Mouse (Mus musculus) midbrain, embryonic 16.5 days (tissue): ENCODE results near the gene Pou4f2. TPM values are rescaled to one million over a fixed set of nuclear protein-coding genes. Genes with fewer than 3 reads are reported as not detected.
A peak's percentile ranks its signal among the peaks of the same experiment; 100 is the strongest.

Experiments used
- ATAC-seq: fragments of 200-750 bp; cut with Nextera tagmentation; 2 replicates; pipeline ENCODE4 v1.8.0; 2017; ENCODE audit warnings: moderate TSS enrichment
- H3K27ac ChIP-seq: fragments of 300-500 bp; sonication (generic); 2 replicates; pipeline ENCODE4 v1.5.1; 2014; ENCODE audit warnings: mild to moderate bottlenecking, low read length, mixed read lengths
- H3K27me3 ChIP-seq: fragments of 300-500 bp; sonication (generic); 2 replicates; pipeline ENCODE4 v1.6.1; 2014; ENCODE audit warnings: low read depth, low read length, mixed read lengths; ENCODE audit not compliant: control insufficient read depth, insufficient read depth
- H3K36me3 ChIP-seq: fragments of 300-500 bp; sonication (generic); 2 replicates; pipeline ENCODE4 v1.6.1; 2014; ENCODE audit warnings: mild to moderate bottlenecking, low read length, moderate library complexity, mixed read lengths; ENCODE audit not compliant: control insufficient read depth, insufficient read depth
- H3K4me1 ChIP-seq: fragments of 300-500 bp; sonication (generic); 2 replicates; pipeline ENCODE4 v1.6.1; 2014; ENCODE audit warnings: mild to moderate bottlenecking, low read length, mixed read lengths; ENCODE audit not compliant: control insufficient read depth, insufficient read depth
- H3K4me2 ChIP-seq: fragments of 300-500 bp; sonication (generic); 2 replicates; pipeline ENCODE4 v1.6.1; 2014; ENCODE audit warnings: mild to moderate bottlenecking, low read length, mixed read lengths
- H3K4me3 ChIP-seq: fragments of 300-500 bp; sonication (generic); 2 replicates; pipeline ENCODE4 v1.5.1; 2014; ENCODE audit warnings: low read depth, mild to moderate bottlenecking, low read length, moderate library complexity, mixed read lengths
- H3K9ac ChIP-seq: fragments of 300-500 bp; sonication (generic); 2 replicates; pipeline ENCODE4 v1.6.1; 2014; ENCODE audit warnings: low read depth, low read length, mixed read lengths
- H3K9me3 ChIP-seq: fragments of 300-500 bp; sonication (generic); replicated peaks from 2 replicates; pipeline ENCODE4 v1.6.1; 2014; ENCODE audit warnings: mild to moderate bottlenecking, low read length, mixed read lengths; ENCODE audit not compliant: control insufficient read depth, poor library complexity, severe bottlenecking
- WGBS: fragments of 180-500 bp; shearing (Covaris S2); extraction: QIAGEN DNeasy Blood & Tissue Kit; methylation state at CpG from one replicate; pipeline ENCODE4 v1.1.7; 2014; 5-methylcytosine and 5-hydroxymethylcytosine counted together
- polyA plus RNA-seq: library from polyadenylated mRNA; unstranded; fragments of >200 nt; fragmentation: Nextera tagmentation; extraction: Ambion mirVana; gene quantifications from 2 replicates; pipeline ENCODE4 v1.2.1, GENCODE M21; 2015

Gene Pou4f2
- 15.3 and 24.7 TPM in 2 replicates for polyA plus RNA-seq

- Histone ChIP-seq H3K4me3 (peak within 1 kb of the TSS; percentile 52), H3K27ac (peak within 1 kb of the TSS; percentile 81), H3K36me3 (no peaks in the 10 kb centered on the region), H3K4me2 (peak within 1 kb of the TSS; percentile 92), H3K9me3 (no peaks in the 10 kb centered on the region), H3K27me3 (peaks cover 31% of the 10 kb centered on the region), H3K9ac (peak within 1 kb of the TSS; percentile 71), H3K4me1 (peaks cover 19% of the 10 kb centered on the region)
- 0% methylated on average over 51 of the region's 54 CpGs for WGBS
- ATAC-seq: peak; percentile 54
These were observed at the start of gene Pou4f2 for GRCm38 (mm10) chr8:78436071-78436651. Gene Pou4f2, minus strand, starts transcription at chr8:78436645.

- ATAC-seq: no peak
- no peak overlapping the region for H3K4me2 ChIP-seq
- H3K9me3 ChIP-seq: no peaks in the 10 kb centered on the region
- H3K27ac ChIP-seq: no peak overlapping the region
- H3K4me1 ChIP-seq: no peaks in the 10 kb centered on the region
- 57% methylated on average over 6 of the region's 6 CpGs for WGBS
- H3K36me3 ChIP-seq: no peaks in the 10 kb centered on the region
- H3K4me3 ChIP-seq: no peak overlapping the region
- H3K27me3 ChIP-seq: no peaks in the 10 kb centered on the region
- no peak overlapping the region for H3K9ac ChIP-seq
These were observed 40.8 kb upstream of the Pou4f2 start for GRCm38 (mm10) chr8:78477051-78477829.

- WGBS: 80% methylated on average over 2 of the region's 2 CpGs
- Histone ChIP-seq H3K4me3 (no peak overlapping the region), H3K4me2 (no peak overlapping the region), H3K9me3 (no peaks in the 10 kb centered on the region), H3K27me3 (no peaks in the 10 kb centered on the region), H3K9ac (no peak overlapping the region), H3K4me1 (no peaks in the 10 kb centered on the region), H3K36me3 (no peaks in the 10 kb centered on the region), H3K27ac (no peak overlapping the region)
- ATAC-seq: no peak
These were observed 31.4 kb upstream of the Pou4f2 start for GRCm38 (mm10) chr8:78467889-78468288.

- Histone ChIP-seq H3K9ac (no peak overlapping the region), H3K27me3 (no peaks in the 10 kb centered on the region), H3K9me3 (no peaks in the 10 kb centered on the region), H3K4me3 (no peak overlapping the region), H3K27ac (no peak overlapping the region), H3K36me3 (no peaks in the 10 kb centered on the region), H3K4me1 (no peaks in the 10 kb centered on the region), H3K4me2 (no peak overlapping the region)
- WGBS: 92% methylated on average over 2 of the region's 2 CpGs
- ATAC-seq: no peak
These were observed 27.5 kb upstream of the Pou4f2 start for GRCm38 (mm10) chr8:78463941-78464340.

GRCm38 (mm10) chr8:78456441-78456840 lies 20.0 kb upstream of the Pou4f2 start:
- Histone ChIP-seq H3K4me3 (no peak overlapping the region), H3K4me2 (no peak overlapping the region), H3K9ac (no peak overlapping the region), H3K4me1 (no peaks in the 10 kb centered on the region), H3K36me3 (no peaks in the 10 kb centered on the region), H3K9me3 (no peaks in the 10 kb centered on the region), H3K27me3 (no peaks in the 10 kb centered on the region), H3K27ac (no peak overlapping the region)
- no peak for ATAC-seq
- 80% methylated on average over 3 of the region's 3 CpGs for WGBS

- Histone ChIP-seq H3K4me1 (no peaks in the 10 kb centered on the region; the same call in 1 of the 2 replicates), H3K9me3 (no peaks in the 10 kb centered on the region), H3K9ac (no peak overlapping the region), H3K4me3 (no peak overlapping the region), H3K36me3 (no peaks in the 10 kb centered on the region), H3K4me2 (no peak overlapping the region), H3K27ac (no peak overlapping the region), H3K27me3 (peaks cover 25% of the 10 kb centered on the region)
- WGBS: 88% methylated on average over 1 of the region's 1 CpGs
- no peak for ATAC-seq
These were observed 6.3 kb upstream of the Pou4f2 start for GRCm38 (mm10) chr8:78442781-78443180.

- Histone ChIP-seq H3K9me3 (no peaks in the 10 kb centered on the region), H3K27me3 (peaks cover 31% of the 10 kb centered on the region), H3K4me2 (peak overlapping the region; percentile 92), H3K27ac (peak overlapping the region; percentile 38; the same call in 1 of the 2 replicates), H3K9ac (peak overlapping the region; percentile 20; the same call in 1 of the 2 replicates), H3K36me3 (no peaks in the 10 kb centered on the region), H3K4me1 (peaks cover 19% of the 10 kb centered on the region), H3K4me3 (peak overlapping the region; percentile 52)
- WGBS: 0% methylated on average over 16 of the region's 18 CpGs
- no peak for ATAC-seq
These were observed 1.7 kb upstream of the Pou4f2 start for GRCm38 (mm10) chr8:78438121-78438520.

- 1% methylated on average over 32 of the region's 32 CpGs for WGBS
- Histone ChIP-seq H3K4me3 (peak overlapping the region; percentile 52), H3K4me2 (peak overlapping the region; percentile 92), H3K27me3 (peaks cover 34% of the 10 kb centered on the region), H3K4me1 (peaks cover 19% of the 10 kb centered on the region), H3K36me3 (no peaks in the 10 kb centered on the region), H3K9me3 (no peaks in the 10 kb centered on the region), H3K9ac (peak overlapping the region; percentile 52), H3K27ac (peak overlapping the region; percentile 81)
- peak; percentile 75 for ATAC-seq
These were observed 948 bp upstream of the Pou4f2 start for GRCm38 (mm10) chr8:78437140-78438045.
